Mouse (Mus musculus) ES-Bruce4 (cell line): ENCODE measurements around the gene Pde7b.

Experiments
- CTCF ChIP-seq: IDR thresholded peaks from one replicate; pipeline ENCODE4 v1.8.1; 2011; ENCODE audit warnings: low read depth, low read length
- EP300 ChIP-seq: IDR thresholded peaks from 2 replicates; pipeline ENCODE4 v1.6.1; 2011; ENCODE audit warnings: low read depth, low read length; ENCODE audit not compliant: insufficient read depth
- POLR2A ChIP-seq: IDR thresholded peaks from one replicate; pipeline ENCODE4 v1.8.1; 2011; ENCODE audit warnings: low read length; ENCODE audit not compliant: insufficient read depth

- TF ChIP-seq CTCF (no peak), POLR2A (no peak), EP300 (no peak)
These were observed 181.8 kb downstream of the Pde7b start for GRCm38 (mm10) chr10:20543121-20543520.
